Mouse (Mus musculus): Measurements from ENCODE around the gene Mrpl21.

The Mrpl21 gene

GRCm38 (mm10) chr19:3341021-3341420, 58.3 kb downstream of the Mrpl21 start:
- DNase-seq (ENCODE audit: low spot score): no peak
